Mouse (Mus musculus) MEL (cell line): ENCODE data around the gene Slc22a7.

Experiments used
- CTCF ChIP-seq, 3 experiments: IDR thresholded peaks in 2 of 3; conservative IDR thresholded peaks in 1 of 3; 2 replicates each; pipeline ENCODE4 v1.5.1; 2011 to 2012; ENCODE audit warnings: low read length in 3 of 3, low read depth in 2 of 3, mild to moderate bottlenecking in 2 of 3, improper control_type of control experiment in 1 of 3, inconsistent platforms in 1 of 3, mixed read lengths in 1 of 3, moderate library complexity in 1 of 3; ENCODE audit not compliant: control insufficient read depth in 1 of 3, insufficient read depth in 1 of 3, poor library complexity in 1 of 3, severe bottlenecking in 1 of 3
- E2F4 ChIP-seq: IDR thresholded peaks from 2 replicates; pipeline ENCODE4 v1.6.1; 2011; ENCODE audit warnings: low read depth, low read length, improper control_type of control experiment, borderline replicate concordance
- ELF1 ChIP-seq: IDR thresholded peaks from 2 replicates; pipeline ENCODE4 v1.6.1; 2014; ENCODE audit warnings: low read depth, mild to moderate bottlenecking, inconsistent platforms, low read length, improper control_type of control experiment, moderate library complexity
- EP300 ChIP-seq, 2 experiments: IDR thresholded peaks; 2 replicates each; pipeline ENCODE4 v1.6.1; 2011; ENCODE audit warnings: improper control_type of control experiment in 2 of 2, low read length in 2 of 2, low read depth in 1 of 2, mild to moderate bottlenecking in 1 of 2
- JUND ChIP-seq: IDR thresholded peaks from 2 replicates; pipeline ENCODE4 v1.6.1; 2011; ENCODE audit warnings: low read depth, mild to moderate bottlenecking, improper control_type of control experiment, low read length
- MAX ChIP-seq: IDR thresholded peaks from 2 replicates; pipeline ENCODE4 v1.6.1; 2011; ENCODE audit warnings: low read length, improper control_type of control experiment
- POLR2AphosphoS5 ChIP-seq: IDR thresholded peaks from 2 replicates; pipeline ENCODE4 v1.6.1; 2012; ENCODE audit warnings: low read depth, borderline replicate concordance, mild to moderate bottlenecking, inconsistent platforms, low read length, moderate library complexity, mixed read lengths
- SMC3 ChIP-seq: IDR thresholded peaks from 2 replicates; pipeline ENCODE4 v1.6.1; 2011; ENCODE audit warnings: low read depth, low read length, improper control_type of control experiment

DNA sequence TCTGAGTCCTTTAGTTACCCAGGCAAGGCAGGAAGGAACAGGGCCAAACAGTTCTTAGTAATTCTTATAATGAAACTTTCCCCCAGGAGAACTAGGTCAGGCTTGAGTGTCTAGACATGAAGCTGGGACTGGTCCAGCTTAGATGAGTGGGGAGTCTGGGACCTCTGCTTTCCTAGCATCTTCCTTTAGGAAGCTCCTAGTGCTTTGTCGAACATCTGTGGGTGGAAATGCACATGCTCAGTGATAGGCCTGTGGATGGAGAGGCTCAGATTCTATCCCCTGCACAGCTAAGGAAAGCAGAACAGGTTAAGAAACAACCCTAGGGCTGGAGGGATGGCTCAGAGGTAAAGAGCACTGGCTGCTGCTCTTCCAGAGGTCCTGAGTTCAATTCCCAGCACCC, 43.6 kb downstream of the Slc22a7 start:
- no peak for TF ChIP-seq SMC3
- TF ChIP-seq CTCF (IDR thresholded peaks at IDR 0.05 in 2 of 3, conservative IDR thresholded peaks at IDR 0.05 in 1 of 3; ENCODE audit: control insufficient read depth in 1 of 3, insufficient read depth in 1 of 3, low read depth in 2 of 3, low read length in 3 of 3, poor library complexity in 1 of 3, severe bottlenecking in 1 of 3): no peak
- TF ChIP-seq EP300 (IDR thresholded peaks at IDR 0.05; ENCODE audit: low read depth in 1 of 2, low read length in 2 of 2): no peak
- TF ChIP-seq POLR2AphosphoS5: no peak
- no peak for TF ChIP-seq MAX
- no peak for TF ChIP-seq E2F4
- TF ChIP-seq JUND: no peak
- no peak for TF ChIP-seq ELF1
